Comparison of ENCODE assay signal across 17 mouse cellular contexts in genomic region chr9:26134587-26134986, GRCm38 (mm10).
A peak's percentile ranks its signal among the peaks of the same experiment; 100 is the strongest.
DNase-seq lines count a peak whose midpoint lies in the region; ATAC-seq and TF ChIP-seq lines count a peak whose summit lies in the region.
"Had no signal": no experiment of that assay in that cellular context is flagged by ENCODE, and none has a peak within 500 bp of the region (broad histone marks: within the 10 kb centered on the region; RNA-seq: fewer than 3 reads in every experiment).

No protein-coding gene starts in this region.

- H3K9ac ChIP-seq in midbrain, embryonic 16.5 days (ENCODE audit: low read depth, low read length) = no peak overlapping the region
- no peak overlapping the region for H3K9ac ChIP-seq in forebrain, postnatal 0 days
- no peak overlapping the region for H3K9ac ChIP-seq in midbrain, postnatal 0 days (replicated peaks; ENCODE audit: low read length, poor library complexity, severe bottlenecking)
- H3K9ac ChIP-seq: liver, embryonic 14.5 days; lung, embryonic 15.5 days had no signal

- TF ChIP-seq CTCF in forebrain, postnatal 0 days (IDR thresholded peaks at IDR 0.05; ENCODE audit: low read depth) = no peak
- TF ChIP-seq CTCF in midbrain, postnatal 0 days (IDR thresholded peaks at IDR 0.05) = no peak

- H3K4me2 ChIP-seq in midbrain, embryonic 16.5 days (ENCODE audit: low read length) = no peak overlapping the region
- no peak overlapping the region for H3K4me2 ChIP-seq in forebrain, postnatal 0 days (ENCODE audit: low read depth)
- no peak overlapping the region for H3K4me2 ChIP-seq in midbrain, postnatal 0 days (ENCODE audit: low read depth, low read length, poor library complexity, severe bottlenecking)
- H3K4me2 ChIP-seq: lung, embryonic 15.5 days had no signal

- no peaks in the 10 kb centered on the region for H3K9me3 ChIP-seq in midbrain, embryonic 16.5 days (replicated peaks; ENCODE audit: control insufficient read depth, low read length, poor library complexity, severe bottlenecking)
- no peaks in the 10 kb centered on the region for H3K9me3 ChIP-seq in midbrain, embryonic 10.5 days (replicated peaks)
- no peaks in the 10 kb centered on the region for H3K9me3 ChIP-seq in forebrain, postnatal 0 days (ENCODE audit: low read length)
- no peaks in the 10 kb centered on the region for H3K9me3 ChIP-seq in midbrain, postnatal 0 days (ENCODE audit: low read length)
- H3K9me3 ChIP-seq: lung, embryonic 15.5 days had no signal

- H3K36me3 ChIP-seq in midbrain, embryonic 16.5 days (ENCODE audit: control insufficient read depth, insufficient read depth, low read length) = no peaks in the 10 kb centered on the region
- H3K36me3 ChIP-seq in midbrain, embryonic 10.5 days = no peaks in the 10 kb centered on the region
- H3K36me3 ChIP-seq in forebrain, postnatal 0 days (ENCODE audit: insufficient read depth) = no peaks in the 10 kb centered on the region
- no peaks in the 10 kb centered on the region for H3K36me3 ChIP-seq in midbrain, postnatal 0 days (ENCODE audit: insufficient read depth, low read length)
- H3K36me3 ChIP-seq: lung, embryonic 15.5 days had no signal

- 41% methylated on average over 2 of the region's 2 CpGs for WGBS in midbrain, embryonic 16.5 days
- 77% methylated on average over 2 of the region's 2 CpGs for WGBS in midbrain, embryonic 10.5 days
- 45% methylated on average over 2 of the region's 2 CpGs for whole genome bisulfite sequencing in forebrain, postnatal 0 days
- WGBS in midbrain, postnatal 0 days = 42% methylated on average over 2 of the region's 2 CpGs

- peaks cover 7% of the 10 kb centered on the region for H3K4me1 ChIP-seq in midbrain, embryonic 16.5 days (ENCODE audit: control insufficient read depth, insufficient read depth, low read length)
- 0 out of 2 replicates have a peak, but pooled peaks cover 3% of the 10 kb centered on the region for H3K4me1 ChIP-seq in midbrain, embryonic 10.5 days
- H3K4me1 ChIP-seq in forebrain, postnatal 0 days (ENCODE audit: insufficient read depth) = no peaks in the 10 kb centered on the region
- H3K4me1 ChIP-seq in midbrain, postnatal 0 days (ENCODE audit: insufficient read depth, low read length) = no peaks in the 10 kb centered on the region
- H3K4me1 ChIP-seq: lung, embryonic 15.5 days had no signal

- DNase-seq in layer of hippocampus, adult 11-12 months (ENCODE audit: low spot score) = peak; percentile 38
- DNase-seq in layer of hippocampus, postnatal 25 days (ENCODE audit: extremely low spot score in 1 of 2, low spot score in 1 of 2) = no peak
- DNase-seq in midbrain, embryonic 10.5 days (ENCODE audit: low spot score) = no peak
- DNase-seq in forebrain, postnatal 0 days = peak; percentile 47
- peak; percentile 14 for DNase-seq in midbrain, postnatal 0 days (ENCODE audit: low spot score)
- no peak for DNase-seq in adrenal gland, postnatal 10 days
- DNase-seq: cerebellum, adult 9-11 months; gastrocnemius, postnatal 25 days; heart, adult 2 months; heart, postnatal 4 days; kidney, adult 18-20 months; kidney, postnatal 14 days; lung, postnatal 4 days; thymus, postnatal 4 days had no signal

- peak; percentile 77; the same call in 1 of the 2 replicates for ATAC-seq in midbrain, embryonic 16.5 days
- ATAC-seq in forebrain, postnatal 0 days = peak; percentile 82
- peak; percentile 74; the same call in 1 of the 2 replicates for ATAC-seq in midbrain, postnatal 0 days (ENCODE audit: low FRiP score)

- H3K4me3 ChIP-seq in midbrain, embryonic 16.5 days (ENCODE audit: low read depth, low read length) = no peak overlapping the region
- H3K4me3 ChIP-seq in midbrain, embryonic 10.5 days = no peak overlapping the region
- H3K4me3 ChIP-seq in forebrain, postnatal 0 days (ENCODE audit: low read depth, low read length) = no peak overlapping the region
- no peak overlapping the region for H3K4me3 ChIP-seq in midbrain, postnatal 0 days (ENCODE audit: low read depth, low read length)
- H3K4me3 ChIP-seq: heart, adult 2 months; lung, embryonic 15.5 days had no signal

- no peaks in the 10 kb centered on the region for H3K27me3 ChIP-seq in midbrain, embryonic 16.5 days (ENCODE audit: control insufficient read depth, insufficient read depth, low read depth, low read length)
- no peaks in the 10 kb centered on the region for H3K27me3 ChIP-seq in midbrain, embryonic 10.5 days (ENCODE audit: low read depth, poor library complexity, severe bottlenecking)
- H3K27me3 ChIP-seq in forebrain, postnatal 0 days (ENCODE audit: insufficient read depth, low read length) = no peaks in the 10 kb centered on the region
- H3K27me3 ChIP-seq in midbrain, postnatal 0 days (ENCODE audit: insufficient read depth, low read length) = no peaks in the 10 kb centered on the region
- H3K27me3 ChIP-seq: lung, embryonic 15.5 days had no signal

- no peak overlapping the region for H3K27ac ChIP-seq in midbrain, embryonic 16.5 days (ENCODE audit: low read length)
- H3K27ac ChIP-seq in midbrain, embryonic 10.5 days (replicated peaks) = no peak overlapping the region
- H3K27ac ChIP-seq in forebrain, postnatal 0 days (ENCODE audit: low read depth, low read length) = no peak overlapping the region
- no peak overlapping the region for H3K27ac ChIP-seq in midbrain, postnatal 0 days (ENCODE audit: low read depth, low read length)
- H3K27ac ChIP-seq: heart, adult 2 months; liver, embryonic 14.5 days; lung, embryonic 15.5 days had no signal

Comparison
In these comparisons a context has a peak if more than half of its experiments do, and no peak if none do; other contexts are left out.
1. DNase-seq: peak in layer of hippocampus, adult 11-12 months (single experiment), forebrain, postnatal 0 days (single experiment) and midbrain, postnatal 0 days (single experiment); none in layer of hippocampus, postnatal 25 days (0 of 2), midbrain, embryonic 10.5 days (single experiment) and adrenal gland, postnatal 10 days (single experiment).
2. Peak in every context shown above with its lines, with median percentiles within 50 percentile points of each other: ATAC-seq.